Mouse (Mus musculus) C2C12 (cell line): ENCODE measurements around the gene Atp1a1.

Experiments used
- CEBPB ChIP-seq: IDR thresholded peaks from one replicate; pipeline ENCODE4 v1.6.1; 2011; ENCODE audit warnings: low read depth, mild to moderate bottlenecking, control low read depth, moderate library complexity
- CTCF ChIP-seq: IDR thresholded peaks from one replicate; pipeline ENCODE4 v1.5.1; 2011; ENCODE audit not compliant: control insufficient read depth, insufficient read depth, insufficient read length

GRCm38 (mm10) chr3:101648096-101648793 is 43.8 kb upstream of the Atp1a1 start:
- TF ChIP-seq CEBPB (no peak), CTCF (no peak)
